Mouse (Mus musculus) ES-Bruce4 (cell line): ENCODE results near the gene Itih5. TPM values are rescaled to one million over a fixed set of nuclear protein-coding genes. Genes with fewer than 3 reads are reported as not detected.
A peak's percentile ranks its signal among the peaks of the same experiment; 100 is the strongest.

Experiments
- H3K27ac ChIP-seq: 2 replicates; pipeline ENCODE4 v1.5.1; 2012; ENCODE audit warnings: low read length, inconsistent platforms; ENCODE audit not compliant: insufficient read depth
- H3K27me3 ChIP-seq: 2 replicates; pipeline ENCODE4 v1.6.1; 2012; ENCODE audit warnings: mild to moderate bottlenecking, low read length, inconsistent platforms; ENCODE audit not compliant: control insufficient read depth, poor library complexity, insufficient read depth, severe bottlenecking
- H3K36me3 ChIP-seq: 2 replicates; pipeline ENCODE4 v1.6.1; 2012; ENCODE audit warnings: inconsistent platforms, mild to moderate bottlenecking, low read length, moderate library complexity; ENCODE audit not compliant: control insufficient read depth, poor library complexity, insufficient read depth, severe bottlenecking
- H3K4me1 ChIP-seq: one replicate; pipeline ENCODE4 v1.8.1; 2011; ENCODE audit warnings: low read length; ENCODE audit not compliant: control insufficient read depth, insufficient read depth
- H3K4me3 ChIP-seq: 2 replicates; pipeline ENCODE4 v1.5.1; 2011; ENCODE audit warnings: low read depth, mild to moderate bottlenecking, low read length
- H3K9ac ChIP-seq: 2 replicates; pipeline ENCODE4 v1.6.1; 2012; ENCODE audit warnings: low read depth, mild to moderate bottlenecking, inconsistent platforms; ENCODE audit not compliant: poor library complexity, severe bottlenecking
- H3K9me3 ChIP-seq: replicated peaks from 2 replicates; pipeline ENCODE4 v1.6.1; 2012; ENCODE audit warnings: mild to moderate bottlenecking, low read length, inconsistent platforms; ENCODE audit not compliant: control insufficient read depth, poor library complexity, insufficient read depth, severe bottlenecking
- CTCF ChIP-seq: IDR thresholded peaks from one replicate; pipeline ENCODE4 v1.8.1; 2011; ENCODE audit warnings: low read depth, low read length
- EP300 ChIP-seq: IDR thresholded peaks from 2 replicates; pipeline ENCODE4 v1.6.1; 2011; ENCODE audit warnings: low read depth, low read length; ENCODE audit not compliant: insufficient read depth
- POLR2A ChIP-seq: IDR thresholded peaks from one replicate; pipeline ENCODE4 v1.8.1; 2011; ENCODE audit warnings: low read length; ENCODE audit not compliant: insufficient read depth
- polyA plus RNA-seq: library from polyadenylated mRNA; stranded (reverse); fragments of >200 nt; gene quantifications from 2 replicates; pipeline ENCODE4 v1.2.4, GENCODE M21; 2011; ENCODE audit warnings: low read depth; ENCODE audit not compliant: missing spikeins, insufficient read depth, insufficient read length

Itih5 gene
- polyA plus RNA-seq, 1 experiment: 0.90 TPM

- Histone ChIP-seq H3K27ac (no peak overlapping the region), H3K4me3 (no peak overlapping the region), H3K36me3 (no peaks in the 10 kb centered on the region), H3K27me3 (no peaks in the 10 kb centered on the region), H3K9ac (no peak overlapping the region), H3K9me3 (no peaks in the 10 kb centered on the region), H3K4me1 (peaks cover 6% of the 10 kb centered on the region)
- no peak for TF ChIP-seq EP300
- no peak for TF ChIP-seq POLR2A
- no peak for TF ChIP-seq CTCF
Observed at GRCm38 (mm10) chr2:10260109-10260508, 106.7 kb downstream of the Itih5 start.

- no peak for TF ChIP-seq POLR2A
- TF ChIP-seq EP300: no peak
- no peak for TF ChIP-seq CTCF
- Histone ChIP-seq H3K27me3 (no peaks in the 10 kb centered on the region), H3K27ac (no peak overlapping the region), H3K9ac (no peak overlapping the region), H3K4me1 (peaks cover 6% of the 10 kb centered on the region), H3K4me3 (no peak overlapping the region), H3K9me3 (no peaks in the 10 kb centered on the region), H3K36me3 (no peaks in the 10 kb centered on the region)
Observed at GRCm38 (mm10) chr2:10261337-10261736, 108.0 kb downstream of the Itih5 start.

DNA sequence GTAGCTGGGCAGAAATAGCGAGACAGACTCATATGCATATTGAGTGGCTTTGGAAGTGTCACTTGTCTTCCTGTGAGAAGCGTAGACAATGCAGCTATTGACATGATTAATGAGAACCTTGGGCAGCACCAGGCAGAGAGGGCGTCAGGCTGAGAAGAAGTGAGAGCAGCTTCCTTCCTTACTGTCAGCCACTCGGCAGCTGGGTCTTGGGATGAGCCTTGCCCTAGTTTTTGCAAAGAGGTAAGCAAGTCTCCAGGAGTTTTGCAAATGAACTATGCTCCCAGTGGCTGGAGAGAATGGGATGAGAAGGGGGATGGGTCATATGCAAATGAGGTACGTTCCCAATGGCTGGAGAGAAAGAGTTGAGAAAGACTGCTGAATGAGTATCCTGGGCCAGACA, 109.4 kb downstream of the Itih5 start:
- H3K36me3 ChIP-seq: no peaks in the 10 kb centered on the region
- no peak overlapping the region for H3K4me3 ChIP-seq
- TF ChIP-seq POLR2A (no peak), EP300 (0 out of 2 replicates have a peak, but pooled peaks have one; percentile 17), CTCF (no peak)
- H3K9me3 ChIP-seq: no peaks in the 10 kb centered on the region
- peaks cover 6% of the 10 kb centered on the region for H3K4me1 ChIP-seq
- no peaks in the 10 kb centered on the region for H3K27me3 ChIP-seq
- no peak overlapping the region for H3K9ac ChIP-seq
- H3K27ac ChIP-seq: no peak overlapping the region

DNA sequence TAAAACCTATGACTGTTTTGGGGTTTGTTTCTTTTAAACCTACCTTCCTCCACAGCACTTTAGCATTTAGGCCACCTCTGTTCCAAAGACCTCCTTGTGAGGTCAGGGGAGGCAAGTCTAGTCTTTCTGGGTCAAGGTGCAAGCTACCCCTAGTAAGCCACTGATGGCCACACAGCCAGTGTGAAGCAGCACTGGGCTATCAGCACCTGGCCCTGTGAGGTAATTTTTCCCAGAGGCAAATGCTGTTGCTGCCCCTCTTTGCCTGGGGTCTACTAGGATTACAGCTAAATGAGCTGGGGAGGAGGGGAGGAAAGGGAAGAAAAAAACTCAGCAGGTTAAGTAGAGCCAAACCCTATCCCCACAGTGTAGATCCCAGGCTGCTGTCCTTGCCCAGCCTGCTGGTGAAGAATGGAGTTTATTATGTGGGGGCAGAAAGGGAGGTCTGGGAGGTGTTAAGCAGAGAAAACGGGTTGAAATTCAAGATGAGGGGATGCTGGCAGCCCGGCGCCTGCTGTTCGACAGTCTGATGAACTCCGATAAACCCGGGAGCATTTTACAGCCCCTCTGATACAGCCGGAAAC, 110.6 kb downstream of the Itih5 start:
- Histone ChIP-seq H3K27ac (no peak overlapping the region), H3K9me3 (no peaks in the 10 kb centered on the region), H3K4me3 (no peak overlapping the region), H3K27me3 (no peaks in the 10 kb centered on the region), H3K4me1 (peaks cover 5% of the 10 kb centered on the region), H3K36me3 (no peaks in the 10 kb centered on the region), H3K9ac (no peak overlapping the region)
- TF ChIP-seq CTCF (no peak), POLR2A (no peak), EP300 (no peak)

DNA sequence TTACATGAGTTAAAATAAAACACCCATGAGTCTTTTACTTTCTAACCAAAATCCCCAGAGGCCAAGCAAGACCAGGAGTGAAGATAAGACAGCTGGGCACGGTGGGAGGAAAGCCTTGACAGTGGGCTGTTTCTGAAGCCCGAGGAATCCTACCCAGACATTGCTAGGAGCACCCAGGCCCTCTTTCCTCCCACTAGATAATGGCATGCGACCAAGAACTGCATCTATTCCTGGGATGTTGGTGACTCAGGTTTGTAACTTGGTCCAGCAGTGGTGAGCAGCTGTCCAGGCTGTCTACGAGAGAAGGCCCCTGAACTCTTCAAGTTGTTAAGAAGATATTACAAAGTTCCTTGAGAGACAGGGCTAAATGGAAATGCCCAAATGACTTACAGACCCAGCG, 112.5 kb downstream of the Itih5 start:
- H3K9me3 ChIP-seq: no peaks in the 10 kb centered on the region
- H3K36me3 ChIP-seq: no peaks in the 10 kb centered on the region
- no peak overlapping the region for H3K9ac ChIP-seq
- no peak overlapping the region for H3K27ac ChIP-seq
- peaks cover 5% of the 10 kb centered on the region for H3K4me1 ChIP-seq
- H3K27me3 ChIP-seq: no peaks in the 10 kb centered on the region
- no peak overlapping the region for H3K4me3 ChIP-seq
- TF ChIP-seq EP300 (no peak), CTCF (no peak), POLR2A (no peak)

DNA sequence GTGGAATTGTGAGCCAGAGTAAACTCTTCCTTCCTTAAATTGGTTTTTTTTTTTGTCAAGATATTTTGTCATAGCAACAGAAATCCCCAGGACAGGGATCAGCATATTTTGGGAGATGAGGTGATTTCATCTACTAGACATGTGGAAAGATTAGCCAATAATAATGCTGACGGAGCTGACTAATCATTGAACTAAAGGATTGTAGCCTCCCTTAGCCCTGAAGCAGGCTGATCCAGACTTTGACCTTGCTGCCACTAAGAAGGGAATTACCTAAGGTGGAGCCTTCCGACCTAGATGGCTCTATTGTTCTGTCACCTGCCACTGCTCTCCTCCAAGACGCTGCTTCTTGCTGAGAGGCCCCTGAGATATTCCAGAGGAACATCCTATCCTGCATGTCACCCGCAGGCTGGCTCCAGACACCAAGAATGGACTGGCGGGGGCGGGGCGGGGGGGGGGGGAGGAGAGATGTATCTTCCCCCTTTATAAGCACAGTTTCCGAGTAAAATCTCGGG, 119.3 kb downstream of the Itih5 start:
- no peaks in the 10 kb centered on the region for H3K36me3 ChIP-seq
- H3K9ac ChIP-seq: no peak overlapping the region
- H3K27ac ChIP-seq: peak overlapping the region; percentile 19; the same call in 1 of the 2 replicates
- no peaks in the 10 kb centered on the region for H3K9me3 ChIP-seq
- no peaks in the 10 kb centered on the region for H3K4me1 ChIP-seq
- no peak overlapping the region for H3K4me3 ChIP-seq
- TF ChIP-seq CTCF (no peak), EP300 (no peak), POLR2A (no peak)
- no peaks in the 10 kb centered on the region; the same call in 1 of the 2 replicates for H3K27me3 ChIP-seq
